Mouse (Mus musculus): ENCODE measurements around the gene Fbxl17. TPM values are rescaled to one million over a fixed set of nuclear protein-coding genes. Genes with fewer than 3 reads are reported as not detected.

Gene Fbxl17
- polyA plus RNA-seq, 1 experiment from 2014 or later: 11.1 TPM

DNA sequence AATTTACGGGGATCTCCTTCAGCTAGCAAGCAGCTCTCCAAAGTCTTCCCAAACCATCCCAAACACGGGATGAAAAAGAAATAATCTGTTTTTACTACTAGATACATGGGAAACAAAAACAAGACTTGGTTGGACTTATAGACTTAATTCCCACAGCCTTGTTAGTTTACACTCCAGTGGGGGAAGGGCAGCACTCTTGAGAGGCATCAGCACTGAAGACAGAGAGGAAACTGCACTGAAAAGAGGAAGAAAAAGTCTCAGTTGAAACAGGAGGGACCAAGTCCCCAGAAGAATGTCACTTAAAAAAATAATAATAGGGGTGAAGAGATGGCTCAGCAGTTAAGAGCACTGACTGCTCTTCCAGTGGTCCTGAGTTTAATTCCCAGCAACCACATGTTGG is 78.0 kb downstream of the Fbxl17 start:
- H3K4me3 ChIP-seq: no peak overlapping the region
- H3K9me3 ChIP-seq (replicated peaks): no peaks in the 10 kb centered on the region
- no peak for ATAC-seq (replicated peaks; ENCODE audit: insufficient number of reproducible peaks, insufficient read depth, low FRiP score, low read depth)
- no peak overlapping the region for H3K9ac ChIP-seq
- H3K27me3 ChIP-seq: no peaks in the 10 kb centered on the region
- H3K4me2 ChIP-seq: no peak overlapping the region
- WGBS: 84% methylated on average over 2 of the region's 2 CpGs
- H3K27ac ChIP-seq: no peak overlapping the region
- no peaks in the 10 kb centered on the region for H3K36me3 ChIP-seq
- no peaks in the 10 kb centered on the region for H3K4me1 ChIP-seq (replicated peaks)

DNA sequence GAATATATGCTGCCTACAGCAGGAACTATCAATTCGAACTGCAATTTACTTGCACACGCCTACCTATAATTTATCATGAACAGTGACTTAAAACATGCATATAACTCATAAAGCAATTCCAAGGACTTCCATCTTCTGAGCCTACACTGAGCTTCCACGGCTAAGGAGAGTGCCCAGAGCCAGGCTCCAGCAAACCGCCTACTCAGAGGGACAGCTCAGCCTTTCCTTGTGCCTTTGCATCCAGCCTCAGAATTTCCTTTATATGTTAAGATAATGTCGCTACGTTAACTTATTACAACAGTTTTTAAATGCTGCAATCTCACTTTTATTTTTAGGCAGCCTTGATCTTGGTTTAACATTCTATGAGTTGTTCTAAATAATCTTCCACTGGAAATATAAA is 80.3 kb downstream of the Fbxl17 start:
- WGBS: 89% methylated on average over 6 of the region's 6 CpGs
- Histone ChIP-seq H3K27ac (no peak overlapping the region), H3K4me3 (no peak overlapping the region), H3K27me3 (no peaks in the 10 kb centered on the region), H3K9ac (no peak overlapping the region), H3K4me1 (replicated peaks) (no peaks in the 10 kb centered on the region), H3K9me3 (replicated peaks) (no peaks in the 10 kb centered on the region), H3K4me2 (no peak overlapping the region), H3K36me3 (no peaks in the 10 kb centered on the region)
- no peak for ATAC-seq (replicated peaks; ENCODE audit: insufficient number of reproducible peaks, insufficient read depth, low FRiP score, low read depth)

DNA sequence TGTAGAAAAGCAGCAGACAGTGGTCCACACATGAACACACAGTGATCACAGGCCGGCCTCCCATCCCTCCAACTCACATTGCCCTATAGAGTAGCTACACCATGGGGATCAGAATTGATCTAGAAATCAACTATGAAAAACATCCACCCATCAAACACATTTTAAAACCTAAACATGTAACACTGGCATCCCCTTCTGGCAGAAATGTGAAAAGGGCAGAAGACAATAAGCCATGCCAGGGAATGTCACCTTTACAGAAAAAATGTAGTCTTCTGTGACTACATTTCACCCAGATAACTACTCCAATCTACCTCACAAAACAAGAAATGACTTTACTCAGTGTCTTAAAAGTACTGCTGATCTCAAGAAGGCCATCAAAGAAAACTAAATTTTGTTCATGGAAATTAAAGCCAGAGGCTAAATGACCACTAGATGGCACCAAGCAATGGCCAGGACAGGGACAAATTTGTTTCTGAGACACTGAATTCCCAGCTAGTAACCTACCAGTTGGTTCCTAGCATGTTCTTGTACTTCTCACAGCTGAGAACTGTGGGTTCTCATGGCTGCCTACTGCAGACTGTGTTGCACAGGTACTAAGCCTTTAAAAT is 85.7 kb downstream of the Fbxl17 start:
- 96% methylated on average over 1 of the region's 1 CpGs for WGBS
- Histone ChIP-seq H3K27me3 (no peaks in the 10 kb centered on the region), H3K36me3 (peaks cover 7% of the 10 kb centered on the region; the same call in 1 of the 2 replicates), H3K4me1 (replicated peaks) (no peaks in the 10 kb centered on the region), H3K9ac (no peak overlapping the region), H3K4me3 (no peak overlapping the region), H3K9me3 (replicated peaks) (no peaks in the 10 kb centered on the region), H3K4me2 (no peak overlapping the region), H3K27ac (no peak overlapping the region)
- ATAC-seq (replicated peaks; ENCODE audit: insufficient number of reproducible peaks, insufficient read depth, low FRiP score, low read depth): no peak

DNA sequence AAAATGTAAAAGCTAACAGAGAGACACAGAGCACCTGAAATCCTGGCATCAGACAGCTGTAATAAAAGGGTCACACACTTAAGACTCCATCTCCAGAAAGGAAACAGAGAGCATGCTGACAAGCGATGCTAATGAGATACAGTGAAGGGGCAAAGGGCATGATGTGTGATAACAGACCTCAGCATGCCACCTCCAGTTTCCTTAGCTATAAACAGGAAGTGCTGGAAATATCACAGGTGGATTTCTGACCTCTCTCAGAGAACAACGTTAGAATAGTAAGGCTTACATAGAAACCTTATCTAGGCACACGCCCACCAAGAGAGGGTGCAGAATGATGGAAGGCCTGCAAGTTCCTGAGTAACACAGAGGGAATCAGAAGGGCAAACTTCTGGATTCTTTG is 88.3 kb downstream of the Fbxl17 start:
- no peak for ATAC-seq (replicated peaks; ENCODE audit: insufficient number of reproducible peaks, insufficient read depth, low FRiP score, low read depth)
- Histone ChIP-seq H3K4me3 (no peak overlapping the region), H3K9me3 (replicated peaks) (no peaks in the 10 kb centered on the region), H3K4me2 (no peak overlapping the region), H3K27ac (no peak overlapping the region), H3K27me3 (no peaks in the 10 kb centered on the region), H3K36me3 (peaks cover 7% of the 10 kb centered on the region; the same call in 1 of the 2 replicates), H3K4me1 (replicated peaks) (peaks cover 3% of the 10 kb centered on the region), H3K9ac (no peak overlapping the region)
- 40% methylated on average over 3 of the region's 3 CpGs for WGBS

DNA sequence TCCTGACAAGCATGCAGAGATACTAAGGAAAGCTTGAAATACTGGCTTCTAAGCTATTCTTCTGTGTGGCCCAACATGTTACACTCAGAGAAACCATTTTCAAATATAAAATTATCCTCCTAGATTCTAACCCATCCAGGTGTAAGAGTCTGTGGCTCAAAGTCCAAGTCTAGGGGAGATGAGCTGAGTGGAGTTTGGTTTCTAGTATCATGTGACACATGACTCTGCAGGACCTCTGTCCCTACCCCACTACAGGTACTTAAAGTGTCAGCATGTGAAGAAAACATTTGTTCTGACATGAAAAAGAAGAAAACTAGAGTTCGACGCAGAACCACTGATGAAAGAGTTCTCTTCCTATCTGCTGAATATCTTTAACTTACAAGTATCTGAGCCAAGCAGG is 89.7 kb downstream of the Fbxl17 start:
- no peak overlapping the region for H3K4me2 ChIP-seq
- H3K9ac ChIP-seq: no peak overlapping the region
- peaks cover 11% of the 10 kb centered on the region for H3K4me1 ChIP-seq (replicated peaks)
- H3K9me3 ChIP-seq (replicated peaks): no peaks in the 10 kb centered on the region
- H3K36me3 ChIP-seq: peaks cover 7% of the 10 kb centered on the region; the same call in 1 of the 2 replicates
- no peak overlapping the region for H3K27ac ChIP-seq
- H3K27me3 ChIP-seq: no peaks in the 10 kb centered on the region
- no peak overlapping the region for H3K4me3 ChIP-seq
- no peak for ATAC-seq (replicated peaks; ENCODE audit: insufficient number of reproducible peaks, insufficient read depth, low FRiP score, low read depth)
- 83% methylated on average over 2 of the region's 2 CpGs for WGBS

DNA sequence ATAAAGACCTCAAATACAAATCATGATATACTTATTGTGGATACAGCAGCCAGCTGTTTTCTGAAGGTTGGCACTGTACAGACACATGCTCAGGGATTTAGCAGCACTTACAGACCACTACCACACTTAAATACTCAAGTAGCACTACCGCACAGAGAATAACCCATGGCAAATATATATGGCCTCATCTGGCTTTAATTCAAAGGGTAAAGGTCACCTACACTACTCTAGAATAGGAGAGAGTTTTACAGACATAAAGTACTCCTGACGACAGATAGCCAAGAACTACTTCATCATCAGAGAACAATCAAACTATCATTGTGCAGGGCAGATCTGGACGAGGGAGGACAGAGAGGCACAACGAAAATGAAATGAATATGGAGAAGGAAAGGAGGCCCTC is 93.9 kb downstream of the Fbxl17 start:
- H3K4me3 ChIP-seq: no peak overlapping the region
- WGBS: 50% methylated on average over 4 of the region's 4 CpGs
- no peaks in the 10 kb centered on the region for H3K27me3 ChIP-seq
- ATAC-seq (replicated peaks; ENCODE audit: insufficient number of reproducible peaks, insufficient read depth, low FRiP score, low read depth): no peak
- H3K27ac ChIP-seq: no peak overlapping the region
- H3K4me1 ChIP-seq (replicated peaks): peaks cover 29% of the 10 kb centered on the region
- no peak overlapping the region for H3K9ac ChIP-seq
- no peak overlapping the region for H3K4me2 ChIP-seq
- no peaks in the 10 kb centered on the region for H3K36me3 ChIP-seq
- no peaks in the 10 kb centered on the region for H3K9me3 ChIP-seq (replicated peaks)

DNA sequence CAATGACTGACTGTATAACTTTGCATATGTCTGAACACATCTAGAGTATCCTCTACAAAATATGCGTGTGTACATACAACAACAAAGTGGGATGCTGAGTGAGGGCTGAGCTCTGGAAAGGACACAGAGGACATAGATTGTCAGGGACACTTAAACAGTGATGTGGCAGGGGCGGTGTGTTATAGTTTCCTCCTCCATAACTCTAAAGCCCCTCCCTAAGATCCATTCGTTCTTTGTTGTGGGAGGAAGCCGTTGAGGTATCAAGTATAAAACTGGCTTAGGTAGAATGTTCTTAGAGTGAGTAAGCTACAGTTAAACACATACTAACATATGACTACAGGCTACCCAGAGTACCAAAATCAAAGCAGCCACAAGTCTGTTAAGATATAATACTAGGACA is 94.3 kb downstream of the Fbxl17 start:
- Histone ChIP-seq H3K9me3 (replicated peaks) (no peaks in the 10 kb centered on the region), H3K4me2 (no peak overlapping the region), H3K27me3 (no peaks in the 10 kb centered on the region), H3K27ac (no peak overlapping the region), H3K4me3 (no peak overlapping the region), H3K4me1 (replicated peaks) (peaks cover 29% of the 10 kb centered on the region), H3K36me3 (no peaks in the 10 kb centered on the region), H3K9ac (no peak overlapping the region)
- ATAC-seq (replicated peaks; ENCODE audit: insufficient number of reproducible peaks, insufficient read depth, low FRiP score, low read depth): no peak
- WGBS: 50% methylated on average over 4 of the region's 4 CpGs

DNA sequence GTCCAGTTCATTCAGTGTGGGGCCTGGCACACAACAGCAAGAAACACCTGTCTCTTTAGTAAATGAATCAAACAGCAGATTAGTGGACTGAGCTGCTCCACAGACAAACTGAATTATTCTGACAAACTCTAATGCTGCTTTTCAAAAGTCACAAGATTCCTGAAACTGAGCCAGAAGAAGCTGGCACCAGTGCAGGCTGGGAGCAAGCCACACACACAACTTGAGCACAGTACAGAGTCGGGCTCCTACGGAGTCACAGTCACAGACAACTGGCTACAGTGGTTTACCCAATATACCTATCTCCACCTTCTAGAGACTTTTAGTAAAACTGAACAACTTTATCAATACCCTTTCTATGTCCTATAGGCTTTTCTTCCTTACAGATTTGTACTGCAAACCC is 94.8 kb downstream of the Fbxl17 start:
- ATAC-seq (replicated peaks; ENCODE audit: insufficient number of reproducible peaks, insufficient read depth, low FRiP score, low read depth): no peak; the same call in 1 of the 2 replicates
- H3K36me3 ChIP-seq: no peaks in the 10 kb centered on the region

DNA sequence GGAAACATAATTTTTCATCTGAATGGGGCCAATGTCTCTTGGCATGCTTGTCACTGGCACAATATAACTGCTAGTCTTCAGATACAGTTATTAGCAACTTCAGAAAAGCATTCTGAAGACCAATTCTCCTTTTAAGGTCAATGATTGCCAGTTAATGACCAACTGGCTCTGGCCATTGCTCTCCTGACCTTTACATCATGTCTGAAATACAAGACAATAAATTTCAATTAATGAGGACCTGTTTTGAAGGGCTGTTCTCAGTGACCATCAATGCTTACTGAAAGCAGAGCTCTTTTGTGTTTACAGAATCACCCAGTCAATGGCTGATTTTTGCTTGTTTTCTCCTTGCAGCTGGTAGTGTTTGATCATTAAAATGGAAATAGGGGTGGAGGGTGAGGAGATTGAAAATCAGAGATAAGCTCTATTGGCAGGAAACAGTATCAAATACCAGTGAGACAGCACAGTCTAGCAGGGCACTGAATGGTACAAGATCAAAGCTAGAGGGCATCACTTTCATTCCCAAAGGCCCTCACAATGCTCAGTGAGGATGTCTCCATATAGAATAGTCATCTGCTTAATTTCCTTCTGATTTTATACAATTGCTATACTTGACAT is 95.9 kb downstream of the Fbxl17 start:
- no peaks in the 10 kb centered on the region for H3K36me3 ChIP-seq
- H3K9ac ChIP-seq: no peak overlapping the region
- H3K4me2 ChIP-seq: no peak overlapping the region
- H3K27ac ChIP-seq: no peak overlapping the region
- no peaks in the 10 kb centered on the region for H3K27me3 ChIP-seq
- no peaks in the 10 kb centered on the region for H3K9me3 ChIP-seq (replicated peaks)
- H3K4me1 ChIP-seq (replicated peaks): peaks cover 29% of the 10 kb centered on the region
- H3K4me3 ChIP-seq: no peak overlapping the region
- ATAC-seq (replicated peaks; ENCODE audit: insufficient number of reproducible peaks, insufficient read depth, low FRiP score, low read depth): no peak

More for the DNA sequence above, 94.8 kb downstream of the Fbxl17 start:
- WGBS: 43% methylated on average over 2 of the region's 2 CpGs
- Histone ChIP-seq H3K27ac (no peak overlapping the region), H3K4me3 (no peak overlapping the region), H3K27me3 (no peaks in the 10 kb centered on the region), H3K9me3 (replicated peaks) (no peaks in the 10 kb centered on the region), H3K4me1 (replicated peaks) (peaks cover 29% of the 10 kb centered on the region), H3K9ac (no peak overlapping the region), H3K4me2 (no peak overlapping the region)

DNA sequence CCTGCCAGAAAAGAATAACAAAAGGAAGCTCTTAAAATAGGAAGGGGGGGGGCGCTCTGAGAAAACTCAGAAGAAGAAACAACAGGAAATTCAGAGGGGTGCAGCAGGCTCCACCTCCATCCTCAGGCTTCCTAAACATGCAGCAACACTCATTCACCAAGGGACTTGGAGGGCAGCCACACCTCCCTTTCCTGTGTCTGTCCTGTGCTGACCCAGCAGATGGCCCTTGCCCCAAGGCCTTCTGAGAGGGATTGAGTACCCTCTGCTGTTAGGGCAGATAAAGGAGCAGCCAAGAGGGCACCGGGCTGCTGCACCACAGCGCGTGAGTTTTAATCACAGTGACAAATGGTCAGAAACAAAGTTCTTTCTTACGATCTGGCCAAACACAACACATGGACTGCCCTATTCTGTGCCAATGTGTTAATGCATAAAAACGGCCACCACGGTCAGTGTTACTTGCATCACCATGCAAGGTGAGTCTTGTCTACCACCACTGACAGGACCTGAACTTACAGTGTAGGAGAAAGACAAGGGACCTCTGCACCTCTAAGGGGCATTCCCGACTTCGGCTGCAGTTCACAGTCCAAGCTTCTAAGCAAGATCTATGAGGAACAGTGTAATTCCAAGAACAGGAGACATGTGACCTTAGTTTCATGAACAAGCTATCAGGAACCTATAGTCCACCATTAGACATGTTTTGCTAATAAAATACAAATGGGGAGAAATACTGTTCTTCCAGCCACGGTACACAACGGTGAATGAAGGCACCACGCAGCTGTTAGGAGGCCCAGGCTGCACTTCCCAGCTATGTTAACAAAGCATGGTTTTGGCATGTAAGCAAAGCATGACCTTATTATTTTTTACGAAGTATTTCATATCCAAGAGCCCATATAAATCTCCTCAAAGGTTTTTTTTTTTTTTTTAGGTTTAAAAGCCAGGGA is 96.8 kb downstream of the Fbxl17 start:
- peak overlapping the region; percentile 18; the same call in 1 of the 2 replicates for H3K27ac ChIP-seq
- H3K36me3 ChIP-seq: no peaks in the 10 kb centered on the region
- peak; percentile 47; the same call in 1 of the 2 replicates for ATAC-seq (replicated peaks; ENCODE audit: insufficient number of reproducible peaks, insufficient read depth, low FRiP score, low read depth)
- H3K4me1 ChIP-seq (replicated peaks): peaks cover 29% of the 10 kb centered on the region
- no peak overlapping the region for H3K9ac ChIP-seq
- H3K27me3 ChIP-seq: no peaks in the 10 kb centered on the region
- H3K4me3 ChIP-seq: no peak overlapping the region
- H3K4me2 ChIP-seq: no peak overlapping the region
- WGBS: 70% methylated on average over 13 of the region's 13 CpGs
- no peaks in the 10 kb centered on the region for H3K9me3 ChIP-seq (replicated peaks)

DNA sequence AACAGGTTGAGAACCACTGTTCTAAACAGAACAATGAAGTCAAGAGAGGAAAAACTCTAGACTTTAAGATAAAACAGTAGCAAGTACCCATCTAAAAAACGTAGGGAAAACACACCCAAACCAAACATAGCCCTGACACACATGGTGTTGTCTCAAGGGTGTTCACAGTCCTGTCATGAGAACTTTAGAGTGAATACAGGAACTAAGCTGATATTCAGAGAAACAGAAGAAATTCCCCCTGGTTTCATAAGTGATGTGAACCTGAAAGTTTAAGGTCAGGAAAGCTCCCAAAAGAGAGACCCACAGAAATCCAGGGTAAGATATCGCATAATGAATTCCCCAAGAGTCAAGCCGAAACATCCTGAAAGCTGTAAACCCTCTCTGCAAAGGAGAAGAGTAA is 97.6 kb downstream of the Fbxl17 start:
- Histone ChIP-seq H3K9me3 (replicated peaks) (no peaks in the 10 kb centered on the region), H3K4me2 (no peak overlapping the region), H3K4me3 (no peak overlapping the region), H3K9ac (no peak overlapping the region), H3K27ac (peak overlapping the region; percentile 38; the same call in 1 of the 2 replicates), H3K36me3 (no peaks in the 10 kb centered on the region), H3K27me3 (no peaks in the 10 kb centered on the region), H3K4me1 (replicated peaks) (peaks cover 29% of the 10 kb centered on the region)
- 65% methylated on average over 3 of the region's 3 CpGs for WGBS
- ATAC-seq (replicated peaks; ENCODE audit: insufficient number of reproducible peaks, insufficient read depth, low FRiP score, low read depth): no peak
